Mouse (Mus musculus): ENCODE data around the gene Slc31a1. TPM values are rescaled to one million over a fixed set of nuclear protein-coding genes. Genes with fewer than 3 reads are reported as not detected.
A peak's percentile ranks its signal among the peaks of the same experiment; 100 is the strongest.

Slc31a1 gene
- polyA plus RNA-seq (2015; fragmentation: Nextera tagmentation; extraction: Ambion mirVana), result 34.6 and 36.8 TPM in 2 replicates

DNA sequence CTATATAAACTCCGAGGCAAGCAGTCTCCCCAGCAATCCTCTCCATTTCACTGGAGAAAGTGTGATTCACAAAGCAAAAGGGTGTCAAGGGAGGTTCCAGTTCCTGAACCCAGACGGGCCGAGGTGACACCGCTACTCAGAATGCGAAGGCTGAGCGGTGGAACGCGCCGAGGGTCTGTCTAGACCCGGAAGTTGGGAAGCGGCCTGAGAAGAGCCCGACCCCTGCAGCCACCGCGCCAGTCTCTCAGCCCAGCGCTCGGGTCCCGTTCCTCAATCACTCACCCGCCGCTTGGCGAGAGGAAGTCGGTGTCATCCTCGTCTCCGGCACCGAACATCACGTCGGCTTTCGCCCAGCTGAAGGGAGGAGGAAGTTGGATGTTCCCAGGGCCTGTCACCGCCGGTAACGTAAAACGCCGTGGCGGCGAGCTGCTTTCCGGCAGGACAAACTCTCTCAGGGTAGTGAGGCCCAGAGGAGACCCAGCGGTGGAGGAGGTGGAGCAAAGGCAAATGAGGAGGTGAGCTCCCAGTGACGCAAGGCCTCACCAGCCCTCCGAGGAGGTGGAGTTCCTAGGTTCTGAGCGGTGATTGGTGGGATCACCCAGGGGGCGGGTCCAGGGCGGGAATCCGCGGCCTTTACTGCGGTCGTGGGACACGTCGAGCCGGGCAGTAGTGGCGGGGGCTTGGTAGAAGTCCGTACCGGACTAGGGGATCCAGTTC is at the start of gene Slc31a1, which contains the start of gene Fkbp15:
Gene Slc31a1 (plus strand): TSS at position 640 of the 717 bp plus-strand sequence.
Gene Fkbp15 (minus strand): TSS at position 461 of the 717 bp plus-strand sequence.
- Histone ChIP-seq H3K9ac (peak within 1 kb of the TSS; percentile 83), H3K27me3 (replicated peaks) (no peaks in the 10 kb centered on the region), H3K36me3 (replicated peaks) (no peaks in the 10 kb centered on the region), H3K4me2 (peak within 1 kb of the TSS; percentile 77), H3K27ac (peak within 1 kb of the TSS; percentile 84), H3K4me3 (peak within 1 kb of the TSS; percentile 79), H3K4me1 (peaks cover 27% of the 10 kb centered on the region), H3K9me3 (no peaks in the 10 kb centered on the region)
- under 1% methylated on average over 51 of the region's 51 CpGs for WGBS
- ATAC-seq (replicated peaks), result peak; percentile 100

GRCm38 (mm10) chr4:62312821-62313220 is 47.7 kb upstream of the Slc31a1 start:
- Histone ChIP-seq H3K27me3 (replicated peaks) (no peaks in the 10 kb centered on the region), H3K4me3 (no peak overlapping the region), H3K4me2 (no peak overlapping the region), H3K9me3 (no peaks in the 10 kb centered on the region), H3K9ac (no peak overlapping the region), H3K4me1 (no peaks in the 10 kb centered on the region), H3K36me3 (replicated peaks) (peaks cover 20% of the 10 kb centered on the region), H3K27ac (no peak overlapping the region)
- WGBS, result 95% methylated on average over 2 of the region's 2 CpGs
- no peak for ATAC-seq (replicated peaks)

DNA sequence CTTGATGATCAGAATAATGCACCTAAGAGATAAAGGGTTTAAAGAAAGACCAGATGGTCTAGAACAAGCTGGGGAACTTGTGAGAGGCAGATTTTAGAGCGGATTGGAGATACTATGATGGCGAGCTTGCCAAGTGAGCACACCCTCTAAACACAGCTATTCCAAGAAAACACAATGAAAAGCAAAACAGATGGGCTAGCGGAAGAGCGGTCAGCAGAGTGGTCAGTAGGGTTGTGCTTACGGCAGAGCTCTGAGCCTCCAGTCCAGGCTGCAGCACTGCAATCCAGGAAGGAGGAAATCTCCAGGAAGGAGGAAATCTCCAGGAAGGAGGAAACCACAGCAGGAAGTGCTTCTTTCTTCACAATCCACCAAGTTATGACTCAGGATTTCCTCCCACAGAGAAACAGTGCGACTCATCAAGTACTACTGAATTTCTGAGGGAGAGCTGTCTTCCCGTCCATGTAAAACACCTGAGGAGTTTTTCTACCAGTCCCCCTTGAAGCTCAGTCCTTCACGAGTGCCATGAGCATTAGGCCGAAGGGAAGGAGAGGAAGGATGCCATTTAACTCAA is 46.8 kb upstream of the Slc31a1 start:
- no peaks in the 10 kb centered on the region for H3K4me1 ChIP-seq
- no peak overlapping the region for H3K4me2 ChIP-seq
- H3K9ac ChIP-seq, result no peak overlapping the region
- WGBS, result 92% methylated on average over 9 of the region's 9 CpGs
- H3K36me3 ChIP-seq (replicated peaks), result peaks cover 24% of the 10 kb centered on the region; the same call in 1 of the 2 replicates
- H3K9me3 ChIP-seq, result no peaks in the 10 kb centered on the region
- H3K27ac ChIP-seq, result no peak overlapping the region
- ATAC-seq (replicated peaks), result no peak
- no peak overlapping the region for H3K4me3 ChIP-seq
- no peaks in the 10 kb centered on the region for H3K27me3 ChIP-seq (replicated peaks)

GRCm38 (mm10) chr4:62314516-62314915 is 46.0 kb upstream of the Slc31a1 start:
- Histone ChIP-seq H3K4me1 (no peaks in the 10 kb centered on the region), H3K4me3 (no peak overlapping the region), H3K4me2 (no peak overlapping the region), H3K9ac (no peak overlapping the region), H3K9me3 (no peaks in the 10 kb centered on the region), H3K27ac (no peak overlapping the region), H3K27me3 (replicated peaks) (no peaks in the 10 kb centered on the region), H3K36me3 (replicated peaks) (peaks cover 28% of the 10 kb centered on the region; the same call in 1 of the 2 replicates)
- 83% methylated on average over 3 of the region's 3 CpGs for WGBS
- no peak for ATAC-seq (replicated peaks)

- H3K36me3 ChIP-seq (replicated peaks), result peaks cover 36% of the 10 kb centered on the region; the same call in 1 of the 2 replicates
- no peak overlapping the region for H3K9ac ChIP-seq
- H3K27me3 ChIP-seq (replicated peaks), result no peaks in the 10 kb centered on the region
- no peak overlapping the region for H3K4me3 ChIP-seq
- WGBS, result 82% methylated on average over 2 of the region's 2 CpGs
- H3K9me3 ChIP-seq, result no peaks in the 10 kb centered on the region
- no peak overlapping the region for H3K27ac ChIP-seq
- H3K4me2 ChIP-seq, result no peak overlapping the region
- no peaks in the 10 kb centered on the region for H3K4me1 ChIP-seq
- ATAC-seq (replicated peaks), result no peak
These were observed 44.1 kb upstream of the Slc31a1 start for GRCm38 (mm10) chr4:62316456-62316855.

GRCm38 (mm10) chr4:62318294-62318693 is 42.2 kb upstream of the Slc31a1 start:
- no peaks in the 10 kb centered on the region for H3K27me3 ChIP-seq (replicated peaks)
- H3K4me1 ChIP-seq, result no peaks in the 10 kb centered on the region
- H3K27ac ChIP-seq, result no peak overlapping the region
- no peak overlapping the region for H3K4me3 ChIP-seq
- H3K9me3 ChIP-seq, result no peaks in the 10 kb centered on the region
- H3K36me3 ChIP-seq (replicated peaks), result peaks cover 45% of the 10 kb centered on the region
- H3K9ac ChIP-seq, result no peak overlapping the region
- 88% methylated on average over 1 of the region's 1 CpGs for WGBS
- H3K4me2 ChIP-seq, result no peak overlapping the region
- ATAC-seq (replicated peaks), result no peak

DNA sequence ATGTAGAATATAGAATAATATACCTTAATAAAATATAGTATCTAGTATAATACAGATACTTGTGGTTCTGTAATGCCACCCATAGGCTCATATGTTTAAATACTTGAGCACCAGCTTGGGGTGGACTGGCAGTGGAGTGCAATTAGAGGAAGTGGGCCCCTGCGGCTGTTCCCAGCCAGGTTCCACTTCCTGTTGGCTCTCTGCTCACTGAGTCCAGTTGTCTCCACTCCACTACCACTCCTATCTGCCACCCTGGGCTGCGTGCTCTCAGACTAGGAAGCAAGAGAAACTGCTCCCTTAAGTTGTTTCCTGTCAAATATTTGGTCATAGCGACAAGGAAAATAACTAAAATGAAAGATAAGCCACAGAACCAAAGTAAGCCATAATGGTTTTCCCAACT is 37.8 kb upstream of the Slc31a1 start:
- no peak for ATAC-seq (replicated peaks)
- H3K9ac ChIP-seq, result no peak overlapping the region
- H3K27me3 ChIP-seq (replicated peaks), result no peaks in the 10 kb centered on the region
- H3K9me3 ChIP-seq, result no peaks in the 10 kb centered on the region
- H3K4me2 ChIP-seq, result no peak overlapping the region
- H3K36me3 ChIP-seq (replicated peaks), result peaks cover 46% of the 10 kb centered on the region
- H3K4me1 ChIP-seq, result no peaks in the 10 kb centered on the region
- no peak overlapping the region for H3K27ac ChIP-seq
- no peak overlapping the region for H3K4me3 ChIP-seq
- WGBS, result 84% methylated on average over 3 of the region's 3 CpGs

- Histone ChIP-seq H3K4me2 (no peak overlapping the region), H3K9ac (no peak overlapping the region), H3K27me3 (replicated peaks) (no peaks in the 10 kb centered on the region), H3K9me3 (no peaks in the 10 kb centered on the region), H3K4me1 (no peaks in the 10 kb centered on the region), H3K27ac (no peak overlapping the region), H3K4me3 (no peak overlapping the region), H3K36me3 (replicated peaks) (peaks cover 31% of the 10 kb centered on the region)
- ATAC-seq (replicated peaks), result no peak
These were observed 34.4 kb upstream of the Slc31a1 start for GRCm38 (mm10) chr4:62326111-62326510.

GRCm38 (mm10) chr4:62328941-62329660 is 31.4 kb upstream of the Slc31a1 start:
- no peak overlapping the region for H3K4me3 ChIP-seq
- H3K9me3 ChIP-seq, result no peaks in the 10 kb centered on the region
- no peak overlapping the region for H3K9ac ChIP-seq
- no peaks in the 10 kb centered on the region for H3K4me1 ChIP-seq
- no peaks in the 10 kb centered on the region for H3K27me3 ChIP-seq (replicated peaks)
- WGBS, result 90% methylated on average over 6 of the region's 6 CpGs
- peaks cover 21% of the 10 kb centered on the region for H3K36me3 ChIP-seq (replicated peaks)
- no peak overlapping the region for H3K4me2 ChIP-seq
- H3K27ac ChIP-seq, result no peak overlapping the region
- no peak for ATAC-seq (replicated peaks)

- Histone ChIP-seq H3K9ac (no peak overlapping the region), H3K27me3 (replicated peaks) (no peaks in the 10 kb centered on the region), H3K4me2 (no peak overlapping the region), H3K27ac (no peak overlapping the region), H3K4me3 (no peak overlapping the region), H3K36me3 (replicated peaks) (peaks cover 25% of the 10 kb centered on the region), H3K4me1 (no peaks in the 10 kb centered on the region), H3K9me3 (no peaks in the 10 kb centered on the region)
- no peak for ATAC-seq (replicated peaks)
- WGBS, result 83% methylated on average over 5 of the region's 5 CpGs
These were observed 28.6 kb upstream of the Slc31a1 start for GRCm38 (mm10) chr4:62331977-62332376.

DNA sequence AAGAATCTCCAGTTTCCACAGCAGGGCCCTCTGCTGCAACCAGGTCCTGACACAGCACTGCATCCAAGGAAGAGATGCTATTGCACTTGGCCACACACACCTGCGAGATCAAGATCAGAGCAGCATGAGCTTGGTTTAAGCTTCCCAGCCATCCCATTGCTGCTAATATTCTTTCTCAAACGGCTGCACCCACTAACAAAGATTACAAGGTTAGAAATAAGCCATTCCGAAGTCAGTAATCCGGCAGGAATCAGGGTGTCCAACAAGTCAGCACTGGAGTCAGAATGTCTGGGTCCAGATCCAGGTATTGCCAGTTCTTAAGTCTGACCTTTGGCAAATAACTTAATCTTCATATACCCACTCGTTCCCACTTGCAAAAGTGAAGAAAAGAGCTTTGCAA is 22.0 kb upstream of the Slc31a1 start:
- H3K27me3 ChIP-seq (replicated peaks), result no peaks in the 10 kb centered on the region
- no peak for ATAC-seq (replicated peaks)
- 92% methylated on average over 5 of the region's 5 CpGs for WGBS

DNA sequence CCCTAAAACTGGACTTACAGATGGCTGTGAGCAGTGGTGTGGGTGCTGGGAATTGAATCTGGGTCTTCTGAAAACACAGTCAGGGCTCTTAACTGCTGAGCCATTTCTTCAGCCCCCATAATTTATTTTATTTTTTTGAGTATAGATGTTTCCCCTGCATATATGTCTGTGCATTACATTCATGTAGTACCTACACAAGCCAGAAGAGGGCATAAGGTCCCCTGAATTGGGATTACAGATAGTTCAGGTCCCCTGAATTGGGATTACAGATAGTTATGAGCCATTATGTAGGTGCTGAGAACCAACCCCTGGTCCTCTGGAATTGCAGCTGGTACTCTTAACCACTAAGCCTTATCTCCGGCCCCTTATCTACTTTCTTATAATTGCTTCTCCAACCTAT is 16.5 kb upstream of the Slc31a1 start:
- no peak overlapping the region for H3K4me2 ChIP-seq
- 98% methylated on average over 1 of the region's 1 CpGs for WGBS
- ATAC-seq (replicated peaks), result no peak
- no peak overlapping the region for H3K9ac ChIP-seq
- peaks cover 17% of the 10 kb centered on the region; the same call in 1 of the 2 replicates for H3K36me3 ChIP-seq (replicated peaks)
- H3K27ac ChIP-seq, result no peak overlapping the region
- H3K4me3 ChIP-seq, result no peak overlapping the region
- no peaks in the 10 kb centered on the region for H3K9me3 ChIP-seq
- H3K27me3 ChIP-seq (replicated peaks), result no peaks in the 10 kb centered on the region
- no peaks in the 10 kb centered on the region for H3K4me1 ChIP-seq

More for the DNA sequence above, 22.0 kb upstream of the Slc31a1 start:
- Histone ChIP-seq H3K36me3 (replicated peaks) (peaks cover 29% of the 10 kb centered on the region), H3K9ac (no peak overlapping the region), H3K4me1 (no peaks in the 10 kb centered on the region), H3K4me3 (no peak overlapping the region), H3K9me3 (no peaks in the 10 kb centered on the region), H3K27ac (no peak overlapping the region), H3K4me2 (no peak overlapping the region)
